Mouse (Mus musculus) kidney, postnatal 36 days (tissue): Measurements from ENCODE around the gene Dnajc1.
A peak's percentile ranks its signal among the peaks of the same experiment; 100 is the strongest.

Experiments used
- DNase-seq, 2 experiments: peaks; one replicate each; pipeline ENCODE4 v3.0.0; 2021 to 2022; ENCODE audit warnings: mixed read lengths in 2 of 2

Dnajc1 gene

DNA sequence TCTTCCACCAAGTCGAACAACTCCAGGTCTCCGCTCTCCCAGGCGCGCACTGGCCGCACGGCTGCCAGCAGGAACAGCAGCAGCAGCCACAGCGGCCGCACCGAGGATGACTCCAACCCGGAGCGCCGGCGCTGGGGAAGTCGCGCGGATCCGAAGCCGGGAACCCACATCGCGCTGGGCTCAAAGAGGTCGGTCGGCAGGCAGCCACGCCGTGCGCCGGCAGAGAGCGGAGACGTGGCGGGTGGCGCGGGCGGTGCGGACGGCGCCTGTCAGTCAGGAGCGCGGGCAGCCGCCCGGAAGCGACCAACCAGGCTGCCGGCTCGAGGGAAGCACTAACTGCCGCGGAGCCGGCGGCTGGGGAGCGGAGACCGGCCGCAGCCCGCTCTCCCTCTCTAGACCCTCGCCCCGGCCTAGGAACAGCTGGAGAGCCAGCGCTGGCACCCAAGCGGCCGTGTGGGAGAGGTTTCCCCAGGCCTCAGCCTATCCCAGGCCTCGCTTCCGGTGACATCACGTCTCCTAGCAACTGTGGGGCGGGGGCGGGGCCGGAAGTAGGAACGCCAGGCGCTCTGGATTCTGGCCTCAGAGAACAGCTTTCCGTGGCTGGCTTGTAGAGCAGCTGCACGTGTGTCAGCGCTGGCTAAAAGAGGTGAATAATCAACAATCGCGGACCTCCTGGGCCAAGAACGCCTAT lies at the start of gene Dnajc1:
Gene Dnajc1 (minus strand): TSS at position 500 of the 691 bp plus-strand sequence.
- peak; percentile 93 for DNase-seq

DNA sequence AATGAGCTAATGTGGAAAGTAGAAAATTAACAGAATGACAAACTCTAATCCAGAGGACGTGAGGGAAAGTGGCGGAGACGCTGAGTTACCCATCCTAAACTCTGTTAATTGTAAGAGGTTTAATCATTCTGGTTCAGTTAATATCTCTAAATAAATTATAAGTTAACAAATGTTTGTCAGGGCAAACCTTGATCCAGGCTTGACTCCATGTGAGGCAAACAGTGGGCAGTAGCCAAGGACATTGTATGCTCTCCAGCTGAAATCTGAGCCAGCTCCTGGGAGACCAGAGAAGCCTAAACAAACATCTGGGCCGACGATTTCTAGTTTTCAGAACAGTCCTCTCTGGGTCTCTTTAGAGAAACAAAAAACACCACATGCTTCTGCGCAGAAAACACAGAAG lies 49.2 kb upstream of the Dnajc1 start:
- DNase-seq: peak; percentile 22

DNA sequence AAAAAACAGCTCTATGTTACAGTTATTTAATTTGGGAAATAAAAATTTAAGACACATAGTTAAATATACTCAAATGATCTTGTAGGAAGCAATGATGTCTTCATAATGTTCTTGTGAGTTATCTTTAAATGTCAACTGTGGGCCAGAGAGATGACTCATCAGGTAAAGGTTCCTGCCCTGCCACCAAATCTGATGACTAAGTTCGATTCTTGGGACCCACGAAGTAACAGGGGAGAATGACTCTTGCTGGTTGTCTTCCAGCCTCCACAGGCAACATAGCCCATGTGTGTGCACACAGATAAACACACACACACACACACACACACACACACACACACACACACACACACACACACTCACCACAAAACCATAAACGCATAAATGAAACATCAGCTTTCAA lies 22.6 kb upstream of the Dnajc1 start:
- DNase-seq: no peak

DNA sequence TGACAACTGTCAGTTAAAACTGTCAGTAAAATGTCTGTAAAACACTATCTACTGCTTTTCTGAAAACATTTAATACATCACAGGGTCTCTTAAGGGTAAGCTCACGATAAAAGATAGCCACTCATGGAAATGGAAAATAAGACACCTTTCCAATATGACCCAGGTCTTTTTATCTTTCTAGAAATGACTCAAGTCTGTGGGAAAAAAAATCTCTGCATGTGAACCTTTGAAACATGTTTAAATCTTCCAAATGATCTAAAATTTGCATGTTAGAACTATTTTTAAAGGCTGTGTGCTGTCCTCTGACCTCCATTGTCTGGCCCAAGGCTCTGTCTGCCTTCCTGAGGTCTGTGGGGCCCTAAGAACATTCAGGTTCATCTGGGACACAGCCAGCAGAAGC lies 11.0 kb upstream of the Dnajc1 start:
- no peak for DNase-seq

DNA sequence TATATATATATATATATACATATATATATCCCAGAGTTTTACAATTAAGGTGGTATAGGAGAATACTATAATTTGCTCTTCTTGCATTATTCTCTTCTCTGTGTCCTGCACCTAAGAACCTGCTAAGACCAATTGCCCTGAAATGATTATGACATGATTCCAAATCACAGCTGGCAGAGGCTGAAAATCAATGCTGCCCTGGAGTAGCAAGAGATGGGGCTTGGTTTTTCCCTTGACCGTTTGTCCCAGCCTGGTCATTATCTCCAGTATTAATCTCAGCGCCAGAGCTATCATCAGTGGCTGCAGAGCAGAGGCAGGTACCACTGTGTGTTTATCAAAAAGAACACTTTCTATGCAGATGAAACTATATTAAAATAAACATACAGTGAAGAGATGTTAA lies 9.1 kb upstream of the Dnajc1 start:
- no peak for DNase-seq

DNA sequence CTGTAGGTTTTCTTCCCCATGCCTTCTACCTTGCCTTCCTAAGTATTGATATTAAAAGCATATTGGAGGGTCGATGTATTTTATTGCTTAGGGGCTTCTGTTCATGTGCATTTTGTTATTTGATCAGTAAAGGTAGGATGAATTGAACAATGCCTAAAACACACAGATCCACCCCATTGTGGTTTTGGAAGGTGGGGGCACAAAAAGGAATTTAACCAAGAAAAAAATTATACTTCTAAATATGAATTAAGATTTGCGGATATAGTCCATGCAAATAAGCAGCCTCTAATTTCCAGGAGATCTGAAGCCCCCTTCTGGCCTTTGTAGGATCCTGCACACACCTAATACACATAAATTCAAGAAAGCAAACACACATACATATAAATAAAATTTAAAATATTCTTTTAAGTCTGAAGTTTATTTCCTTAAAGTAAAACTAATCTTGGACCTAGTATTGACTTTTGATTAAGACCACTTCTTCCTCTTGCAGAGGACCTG lies 441 bp upstream of the Dnajc1 start:
- DNase-seq: no peak

DNA sequence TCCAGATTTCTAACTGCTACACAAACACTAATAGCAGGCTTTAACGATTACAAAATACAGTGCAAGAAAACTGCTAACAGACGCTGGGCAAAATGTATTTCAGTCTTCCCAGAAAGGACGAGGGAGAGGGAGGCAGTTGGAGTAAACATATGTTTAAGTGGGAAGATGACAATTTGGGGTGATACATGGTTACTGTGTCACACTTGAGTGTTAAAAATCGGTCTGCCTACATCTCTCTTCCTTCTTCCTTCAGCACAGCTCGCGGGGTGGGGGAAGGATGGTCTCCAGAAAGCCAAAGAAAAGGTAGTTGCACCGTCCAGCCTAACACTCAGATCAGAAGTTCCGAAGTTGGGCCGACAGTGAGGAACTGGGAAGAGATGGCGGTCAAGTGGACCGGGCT lies 769 bp downstream of the Dnajc1 start:
- DNase-seq: no peak

DNA sequence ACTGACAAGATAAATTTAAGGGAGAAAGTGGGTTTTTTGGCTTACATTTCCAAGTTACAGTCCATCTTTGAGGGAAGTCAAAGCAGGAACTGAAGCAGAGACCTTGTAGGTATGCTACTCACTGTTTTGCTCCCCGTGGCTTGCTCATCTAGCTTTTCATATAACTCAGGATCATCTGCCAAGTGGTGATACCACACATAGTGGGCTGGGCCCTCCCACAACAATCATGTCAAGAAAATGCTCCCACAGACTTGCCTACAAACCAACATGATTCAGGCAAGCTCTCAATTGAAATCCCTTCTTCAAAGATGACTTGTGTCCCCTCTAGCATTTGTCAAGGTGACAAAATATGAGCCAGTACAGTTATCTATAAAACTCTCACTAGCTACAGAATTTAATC lies 3.0 kb downstream of the Dnajc1 start:
- DNase-seq: no peak

DNA sequence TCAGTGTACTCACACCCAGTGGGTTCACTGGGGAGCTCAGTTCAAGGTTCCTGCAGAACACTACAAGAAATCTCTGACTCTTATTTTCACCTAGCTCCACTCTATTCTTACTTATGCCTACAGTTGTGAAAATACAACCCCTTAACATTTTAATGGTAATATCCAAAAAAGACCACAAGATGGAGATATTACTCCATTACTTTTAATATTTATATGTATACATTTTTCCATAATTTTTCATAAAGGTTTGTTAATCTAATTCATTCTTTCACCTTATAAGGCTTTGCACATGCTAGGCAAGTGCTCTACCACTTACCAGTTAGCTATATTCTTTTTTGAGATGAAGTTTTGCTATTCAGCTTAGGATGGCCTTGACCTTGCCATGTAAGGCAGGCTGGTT lies 11.0 kb downstream of the Dnajc1 start:
- no peak for DNase-seq

DNA sequence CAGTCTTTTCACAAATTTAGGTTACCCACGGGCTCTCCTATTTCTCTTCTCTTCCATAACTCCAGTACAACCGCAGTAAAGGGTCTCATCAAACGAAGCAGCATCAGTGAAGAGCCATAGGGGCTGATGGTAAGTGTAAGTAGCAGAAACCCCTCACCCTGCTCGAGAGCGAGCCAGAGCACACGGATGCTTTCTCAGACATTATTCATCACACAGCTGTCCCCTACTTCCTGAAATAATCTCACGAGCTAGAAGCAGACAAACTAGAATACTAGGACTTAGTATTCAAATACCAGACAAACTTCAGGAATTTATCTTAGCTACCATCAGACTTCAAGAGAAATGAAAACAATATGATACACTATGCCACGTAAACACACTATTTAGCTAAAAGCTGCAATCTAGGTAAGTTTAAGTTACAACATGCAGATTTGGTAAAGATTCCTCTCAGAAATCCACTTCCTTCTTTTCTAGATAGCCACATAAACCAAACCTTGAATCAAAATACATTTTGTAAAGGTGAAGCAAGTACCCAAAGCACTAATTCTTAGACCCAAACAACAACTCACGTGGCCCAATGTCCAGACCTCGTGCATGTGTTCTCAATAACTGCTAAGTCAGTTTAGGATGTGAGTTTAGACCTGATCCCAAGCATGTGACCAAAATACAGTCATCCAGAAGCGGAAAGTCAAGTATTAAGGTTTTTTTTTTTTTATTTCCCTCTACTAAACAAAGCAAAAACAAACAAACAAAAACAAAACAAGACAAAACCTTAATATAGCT lies 20.0 kb downstream of the Dnajc1 start:
- DNase-seq: no peak

DNA sequence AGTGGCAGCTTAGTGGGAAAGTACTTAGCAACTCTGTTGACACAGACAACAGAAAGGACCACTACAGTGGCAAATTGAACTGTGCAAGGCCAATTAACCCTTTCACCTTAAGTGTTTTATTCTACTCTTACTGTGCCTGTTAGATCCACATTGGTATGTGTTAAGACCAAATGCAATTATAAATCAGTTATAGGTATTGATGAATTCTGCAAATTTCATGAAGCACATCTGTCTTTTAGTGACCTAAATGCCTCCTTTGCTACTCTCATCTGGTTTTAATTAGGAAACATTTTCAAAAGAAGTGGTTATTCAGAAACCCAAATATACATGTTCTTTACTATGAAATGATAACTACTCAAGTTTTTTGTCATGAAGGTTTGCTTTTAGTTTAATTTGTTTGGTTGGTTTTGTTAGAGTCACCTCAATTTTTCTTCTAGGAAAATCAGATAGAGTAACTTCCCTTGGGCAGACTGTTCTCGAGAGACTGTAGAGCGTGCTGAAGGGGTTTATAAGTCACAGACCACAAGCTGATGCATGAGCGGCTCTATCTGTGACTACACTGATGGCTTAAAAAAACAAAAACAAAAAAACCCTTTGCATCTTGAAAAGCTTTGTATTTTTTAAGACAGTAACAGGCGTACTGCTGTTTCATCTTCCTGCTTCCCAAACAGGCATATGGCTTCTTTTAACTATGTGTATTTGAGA lies 21.7 kb downstream of the Dnajc1 start:
- no peak for DNase-seq

DNA sequence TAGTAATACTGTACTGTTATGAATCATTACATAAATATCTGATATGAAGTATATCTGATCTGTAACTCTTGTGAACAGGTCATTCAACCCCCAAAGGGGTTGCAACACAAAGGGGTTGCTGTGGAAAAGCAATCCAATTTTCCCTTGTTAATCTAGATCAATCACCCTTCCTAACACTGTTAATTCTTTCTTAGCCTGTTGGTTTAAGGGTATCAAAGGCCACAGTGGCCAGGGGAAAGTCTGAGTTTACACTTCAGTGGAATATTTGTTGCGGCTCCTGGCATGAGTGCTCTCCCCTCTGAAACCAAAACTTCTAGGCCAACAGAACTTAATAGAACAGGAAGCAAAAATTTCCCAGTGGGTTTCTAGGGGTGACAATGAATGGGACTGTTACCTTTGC lies 28.2 kb downstream of the Dnajc1 start:
- DNase-seq: no peak

DNA sequence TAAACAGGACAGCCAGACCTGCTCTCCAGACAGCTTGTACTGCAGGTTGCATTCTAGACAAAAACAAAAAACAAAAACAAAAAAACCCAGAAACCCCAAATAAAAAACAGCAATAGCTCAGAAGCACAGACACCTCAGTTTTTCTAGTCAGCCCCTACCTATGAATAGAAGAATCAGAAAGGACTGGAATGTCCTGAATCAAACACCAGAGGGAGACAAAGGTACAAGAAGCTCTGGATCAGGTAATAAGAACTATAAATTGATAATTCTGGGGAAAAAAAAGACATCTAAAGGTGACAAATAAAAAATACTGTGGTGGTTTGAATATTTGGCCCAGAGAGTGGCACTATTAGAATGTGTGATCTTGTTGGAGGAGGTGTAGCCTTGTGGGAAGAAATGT lies 37.3 kb downstream of the Dnajc1 start:
- DNase-seq: peak in 1 of 2 experiments; percentile 13

DNA sequence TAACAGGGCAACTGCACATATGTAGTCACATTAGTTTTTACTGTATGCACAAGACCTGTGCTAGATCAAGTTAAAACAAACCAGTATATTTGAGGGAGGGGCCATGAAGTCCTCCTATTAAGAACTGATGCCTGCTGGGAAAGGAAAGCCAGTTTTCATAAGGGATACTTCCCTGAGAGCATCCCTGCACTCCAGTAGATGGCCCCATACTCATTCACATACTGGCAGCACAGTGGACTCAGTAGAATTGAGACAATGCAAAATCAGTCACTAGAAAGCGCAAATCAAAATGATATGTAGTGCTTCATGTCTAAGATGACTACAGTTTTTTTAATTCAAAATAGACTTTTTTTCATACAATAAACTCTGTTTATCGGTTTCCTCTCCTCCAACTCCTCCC lies 40.0 kb downstream of the Dnajc1 start:
- peak in 1 of 2 experiments; percentile 7 for DNase-seq

DNA sequence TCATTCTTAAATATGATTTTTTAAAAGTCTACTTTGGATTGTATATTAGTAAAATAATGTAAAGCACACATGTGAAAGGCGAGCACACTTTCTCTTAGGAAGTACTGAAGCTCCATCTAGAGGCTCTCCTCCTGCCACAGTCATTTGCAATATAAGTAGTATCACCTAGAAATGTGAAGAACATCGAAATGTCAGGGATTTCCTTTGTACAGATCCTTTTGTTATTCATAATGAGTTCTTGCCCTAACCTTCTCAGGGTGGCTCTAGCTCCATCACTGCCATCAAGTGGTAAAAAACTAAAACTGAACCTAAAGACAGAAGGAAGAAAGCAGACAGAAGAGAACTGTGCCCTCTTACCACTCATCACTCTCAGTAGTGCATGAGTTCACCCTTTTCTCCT lies 49.2 kb downstream of the Dnajc1 start:
- DNase-seq: peak in 1 of 2 experiments; percentile 2

DNA sequence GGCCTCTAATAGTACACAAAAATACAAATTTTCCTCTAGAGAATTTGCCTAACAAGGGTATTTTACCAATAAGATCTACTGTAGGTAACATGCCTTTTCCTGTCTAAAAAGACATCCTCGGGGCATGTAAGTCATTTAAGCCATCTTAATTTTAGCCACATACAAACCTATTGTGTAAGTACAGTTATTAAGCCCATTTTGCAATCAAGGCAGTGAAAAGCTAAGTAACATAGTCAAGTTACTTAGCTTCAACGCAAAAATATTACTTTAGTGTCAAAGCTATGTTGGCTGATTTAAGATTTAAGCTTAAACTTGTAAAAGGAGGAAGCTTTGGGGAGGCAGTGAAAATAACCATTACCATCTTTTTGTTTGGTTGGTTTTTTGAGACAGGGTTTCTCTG lies 74.0 kb downstream of the Dnajc1 start:
- no peak for DNase-seq

DNA sequence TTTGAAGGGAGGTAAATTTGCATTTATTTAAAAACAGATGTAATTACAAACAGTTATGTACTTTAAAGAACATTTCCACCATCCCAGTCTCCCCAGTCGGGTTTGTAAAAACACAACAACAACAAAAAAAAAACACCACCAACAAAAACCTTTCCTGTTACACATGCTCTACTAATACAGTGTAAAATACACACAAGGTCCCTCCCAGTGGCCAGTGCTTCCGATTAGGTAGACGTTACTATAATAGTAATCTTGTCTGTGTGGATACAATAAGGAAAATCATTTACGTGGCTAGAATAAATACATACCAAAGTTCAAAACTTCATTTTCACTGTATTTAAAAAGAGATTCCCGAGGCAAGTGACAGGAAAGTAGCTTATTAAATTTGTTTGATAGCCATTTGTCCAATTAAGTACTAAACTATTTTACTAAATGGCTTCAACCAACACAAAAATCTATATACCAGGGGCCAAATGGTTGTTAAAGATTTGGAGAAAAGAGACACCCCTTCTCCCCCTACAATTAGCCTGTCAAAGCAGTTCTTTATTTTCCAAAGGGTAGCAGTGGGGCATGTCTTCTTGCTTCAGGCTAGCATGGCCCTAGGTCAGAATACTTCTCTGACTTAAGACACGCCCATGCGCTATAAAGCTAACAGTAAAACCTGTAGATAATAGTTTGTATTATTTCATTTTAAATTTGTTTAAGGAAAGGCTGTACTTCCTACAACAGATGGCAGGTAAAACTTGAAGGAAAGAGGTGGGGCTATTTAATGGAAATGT lies 74.9 kb downstream of the Dnajc1 start:
- DNase-seq: no peak

DNA sequence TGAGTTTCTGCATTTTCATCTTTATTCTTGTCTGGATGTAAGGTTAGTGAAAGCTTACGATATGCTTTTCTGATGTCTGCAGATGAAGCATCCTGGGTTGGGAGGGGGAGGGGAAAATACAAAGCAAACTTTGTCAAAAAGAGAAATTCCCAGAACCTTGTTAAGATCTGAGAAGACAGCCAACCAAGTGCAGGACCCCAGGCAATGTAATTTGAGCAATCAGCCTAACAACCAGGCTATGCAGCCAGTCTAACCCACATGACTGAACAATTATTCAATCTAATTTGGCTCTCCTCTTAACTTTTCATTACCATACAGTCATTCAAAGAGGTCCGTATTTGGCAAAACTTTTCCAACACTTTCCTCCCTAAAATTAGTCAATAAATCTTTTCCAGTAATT lies 75.7 kb downstream of the Dnajc1 start:
- DNase-seq: no peak

DNA sequence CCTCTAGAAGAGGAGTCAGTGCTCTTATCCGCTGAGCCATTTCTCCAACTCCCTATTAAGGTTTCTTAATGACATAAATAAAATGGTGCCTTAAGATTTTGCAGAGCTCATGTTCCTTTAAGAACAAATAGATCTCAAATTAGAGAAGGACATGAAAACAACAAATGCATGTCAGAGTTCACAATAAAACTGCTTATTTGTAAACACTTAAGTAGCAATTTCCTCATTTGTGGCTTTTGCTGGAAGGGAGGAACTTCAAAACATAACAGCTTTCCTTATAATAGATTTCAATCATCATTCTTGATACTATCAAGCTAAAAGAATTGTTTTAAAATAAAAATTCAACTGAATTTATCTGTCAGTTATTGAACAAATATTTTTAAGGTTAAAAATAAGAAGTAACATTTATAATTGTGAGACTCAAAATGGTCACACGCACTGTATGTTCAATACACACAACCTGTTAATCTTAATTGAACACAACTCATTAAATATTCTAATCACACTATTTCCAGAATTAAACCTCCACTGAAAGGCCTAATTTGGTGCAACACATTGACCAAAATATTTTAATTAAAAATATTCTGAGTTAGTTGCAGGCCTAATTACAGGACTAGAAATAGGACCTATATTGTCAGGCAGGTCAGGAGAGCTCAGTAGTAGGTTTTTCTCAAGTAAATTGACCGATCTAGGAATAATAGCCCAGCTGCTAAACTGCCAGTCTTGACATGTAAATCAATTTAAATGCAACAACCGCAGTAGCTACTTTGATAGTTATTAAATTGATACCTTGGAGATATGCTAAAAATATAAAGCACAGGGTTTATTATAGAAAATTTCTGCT lies 82.1 kb downstream of the Dnajc1 start:
- no peak for DNase-seq

DNA sequence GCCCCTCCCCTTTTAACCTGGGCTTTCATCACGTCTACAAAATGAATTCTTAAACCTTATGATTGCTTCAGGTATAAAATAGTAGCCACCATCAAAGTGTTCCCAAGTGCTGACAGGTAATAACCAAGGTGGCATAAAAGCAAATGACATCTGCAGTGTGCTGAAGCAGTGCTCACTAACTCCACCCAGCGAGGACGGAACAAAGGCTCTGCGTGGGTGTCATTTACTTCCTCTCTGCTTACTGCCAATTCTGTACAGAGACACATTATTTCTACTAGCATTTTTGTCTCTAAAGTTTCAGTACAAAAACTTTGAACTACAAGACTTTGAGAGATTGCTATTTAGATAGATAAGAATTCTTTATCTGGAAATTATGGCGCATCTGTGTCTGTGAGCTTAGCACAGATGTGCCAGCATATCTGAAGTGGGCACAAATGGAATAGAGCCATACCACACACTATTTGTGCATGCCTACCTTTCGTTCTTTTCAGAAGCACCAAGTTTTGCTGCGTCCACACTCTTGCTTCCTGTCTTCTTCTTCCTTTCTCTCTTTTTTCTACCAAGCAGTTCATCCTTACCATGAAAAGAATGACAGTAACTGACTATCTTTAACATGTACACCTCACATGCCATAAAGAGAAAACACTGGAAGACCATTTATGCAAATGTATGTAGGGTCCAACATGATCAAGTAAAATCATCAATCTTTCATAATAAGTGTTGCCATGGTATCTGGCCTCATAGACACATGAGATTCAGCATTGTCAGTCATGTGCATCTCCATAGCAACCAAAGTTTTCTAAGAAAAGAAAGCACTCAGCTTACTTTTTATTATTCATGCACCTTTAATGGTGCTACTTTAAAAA lies 85.0 kb downstream of the Dnajc1 start:
- DNase-seq: no peak

DNA sequence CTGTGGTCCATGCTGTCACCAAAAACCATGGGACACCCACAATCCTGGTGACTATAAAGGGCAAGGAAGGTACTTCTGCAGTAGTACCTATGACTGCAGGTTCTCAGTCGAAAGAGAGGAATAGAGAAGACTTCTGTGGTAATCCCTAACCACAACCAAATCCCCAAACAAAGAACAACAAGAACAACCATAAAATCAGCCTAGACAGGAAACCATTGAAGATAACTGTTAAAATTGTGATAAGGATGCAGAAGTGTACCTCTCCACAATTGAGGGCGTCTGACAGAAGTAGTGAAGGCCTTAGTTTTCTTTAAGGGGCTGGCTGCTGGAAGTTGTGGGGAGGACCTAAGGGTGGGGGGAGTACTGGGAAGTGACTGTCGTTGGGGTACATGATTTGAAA lies 91.7 kb downstream of the Dnajc1 start:
- DNase-seq: no peak
